Mouse (Mus musculus) spleen, postnatal 36 days (tissue): ENCODE measurements around the gene Selenoo.

Experiments used
- DNase-seq, 2 experiments: peaks; one replicate each; pipeline ENCODE4 v3.0.0; 2022; ENCODE audit warnings: low spot score in 2 of 2, mixed read lengths in 1 of 2

Gene Selenoo

GRCm38 (mm10) chr15:89075478-89076147 lies 13.3 kb upstream of the Selenoo start:
- peak; percentile 81 to 83 for DNase-seq

DNA sequence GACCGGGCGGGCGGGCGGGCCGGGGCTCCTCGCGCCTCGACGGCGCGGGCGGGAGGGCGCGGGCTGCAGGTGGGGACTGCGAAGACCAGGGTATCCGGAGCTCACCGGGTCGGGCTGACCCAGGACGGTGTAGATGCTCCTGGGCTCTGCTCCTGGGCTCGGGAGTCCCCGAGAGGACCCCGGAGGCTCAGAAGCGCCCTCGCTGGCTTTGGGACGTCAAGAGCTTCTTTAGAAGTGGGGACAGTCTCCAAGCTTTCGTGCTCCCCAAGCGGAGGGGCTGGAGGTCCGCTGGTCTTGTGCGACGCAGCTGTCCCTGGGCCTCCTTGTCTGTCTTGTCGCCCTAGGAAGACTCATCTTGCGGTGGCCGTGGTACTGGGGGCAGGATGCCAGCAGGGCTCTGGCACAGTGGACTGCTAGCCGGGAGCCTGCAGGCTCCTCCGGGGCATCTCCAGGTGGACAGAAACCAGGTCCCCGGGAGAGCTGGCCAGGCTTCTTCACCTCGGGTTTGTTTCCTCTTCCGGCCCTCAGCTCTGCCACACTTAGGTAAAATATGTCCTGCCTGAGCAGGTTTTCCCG lies 12.6 kb upstream of the Selenoo start:
- peak in 1 of 2 experiments; percentile 17 for DNase-seq

DNA sequence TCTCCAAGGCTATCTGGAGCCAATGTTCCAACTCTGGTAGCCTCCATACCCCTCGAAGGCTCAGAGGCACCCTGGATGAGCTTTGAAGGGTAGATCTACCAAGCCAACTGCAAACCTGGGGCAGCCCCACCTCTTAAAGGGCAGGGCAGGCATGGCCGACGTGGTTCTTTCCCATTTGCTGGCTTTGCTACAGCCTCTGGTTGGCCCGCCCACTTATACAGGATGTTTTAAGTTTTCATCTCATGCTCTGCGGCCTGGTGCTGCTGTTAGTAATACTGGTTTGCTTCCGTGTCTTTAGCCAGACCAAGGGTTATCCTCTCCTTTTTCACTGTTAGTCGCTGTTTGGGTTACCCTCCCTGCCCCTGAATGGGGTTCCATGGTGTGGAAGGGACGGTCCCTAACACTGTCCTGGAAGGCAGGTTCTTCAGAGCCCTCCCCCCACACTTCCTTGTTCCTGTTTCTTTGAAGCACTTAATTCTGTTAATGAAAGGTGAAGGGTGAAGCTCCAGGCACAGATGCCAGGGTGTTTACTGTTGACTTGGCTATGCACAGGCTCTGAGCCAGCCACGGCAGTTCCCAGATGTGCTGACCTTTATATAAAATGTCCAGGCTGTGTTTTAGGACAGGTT lies 10.6 kb upstream of the Selenoo start:
- peak; percentile 83 to 84 for DNase-seq

GRCm38 (mm10) chr15:89083906-89084305 lies 5.0 kb upstream of the Selenoo start:
- no peak for DNase-seq

- no peak for DNase-seq
These were observed 4.1 kb upstream of the Selenoo start for GRCm38 (mm10) chr15:89084826-89085225.

- no peak for DNase-seq
These were observed 566 bp downstream of the Selenoo start for GRCm38 (mm10) chr15:89089248-89090051.

DNA sequence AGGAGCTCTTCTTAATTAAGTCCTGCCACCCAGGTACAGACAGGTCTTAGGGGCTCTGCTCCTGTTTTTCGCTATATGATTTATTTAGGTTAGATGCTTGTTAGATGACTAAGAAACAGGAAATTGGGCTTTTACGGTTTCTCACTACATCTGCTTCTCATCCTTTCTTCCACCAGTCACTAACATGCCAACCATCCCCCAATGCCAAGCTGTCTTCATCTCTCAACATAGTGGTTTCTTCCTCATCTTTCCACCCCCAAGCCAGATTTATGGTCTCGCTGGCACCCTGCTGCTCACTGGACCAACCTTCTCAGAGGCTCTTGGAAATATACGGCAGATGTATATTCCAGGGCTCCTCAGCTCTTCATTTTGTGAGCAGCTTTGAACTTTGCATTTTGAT lies 1.8 kb downstream of the Selenoo start:
- DNase-seq = no peak

DNA sequence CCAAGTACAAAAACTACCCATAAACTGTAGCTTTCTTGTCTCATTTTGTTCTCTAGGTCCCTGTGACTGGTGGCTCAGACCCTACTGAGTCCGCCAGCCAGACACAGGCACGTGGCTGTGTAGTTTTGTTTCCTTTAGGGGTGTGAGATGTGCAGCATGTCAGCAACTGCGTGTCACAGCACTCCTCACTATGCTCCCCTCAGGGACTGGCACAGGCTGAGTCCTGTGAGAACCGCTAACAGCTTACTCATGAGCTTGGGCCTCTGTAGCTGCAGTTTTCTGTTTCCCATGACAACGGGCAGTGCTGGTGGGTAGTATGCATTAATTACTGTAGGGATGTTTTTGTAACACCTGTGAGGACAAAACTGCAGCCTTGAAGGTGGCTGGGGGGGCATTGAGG lies 3.3 kb downstream of the Selenoo start:
- DNase-seq = no peak

DNA sequence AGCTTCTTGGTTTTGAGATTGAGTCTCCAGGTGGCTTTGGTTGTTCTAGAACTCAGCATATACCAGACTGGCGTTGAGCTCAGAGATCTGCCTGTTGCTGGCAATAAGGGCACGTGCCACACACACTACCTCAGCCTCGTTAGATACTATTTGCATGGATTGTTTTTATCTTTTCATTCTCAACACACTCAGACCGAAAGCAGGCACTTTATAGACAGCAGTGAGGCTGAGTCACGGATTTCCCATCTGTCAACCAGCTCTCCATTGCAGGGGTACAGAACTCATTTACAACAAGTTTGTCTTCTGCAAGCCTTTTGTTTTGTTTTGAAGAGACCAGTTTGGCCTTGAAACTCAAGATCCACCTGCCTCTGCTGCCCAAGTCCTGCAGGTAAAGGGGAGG lies 8.6 kb downstream of the Selenoo start:
- no peak for DNase-seq

DNA sequence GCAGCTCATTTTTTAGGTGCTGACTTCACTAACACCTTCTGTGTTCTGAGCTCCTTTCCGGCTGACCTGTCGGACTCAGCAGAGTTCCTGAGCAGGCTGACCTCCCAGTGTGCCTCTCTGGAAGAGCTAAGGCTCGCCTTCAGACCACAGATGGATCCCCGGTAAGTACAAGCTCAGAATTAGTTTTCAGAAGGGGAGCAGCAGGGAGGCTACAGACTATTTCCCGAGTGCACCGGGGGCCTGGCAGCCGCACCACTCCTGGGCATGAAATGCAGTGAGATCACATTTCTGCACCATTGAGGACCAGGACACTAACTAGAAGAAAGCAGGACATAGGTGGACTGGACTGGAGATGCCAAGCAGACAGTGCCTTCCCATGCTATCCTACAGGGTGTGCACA lies 9.7 kb downstream of the Selenoo start:
- DNase-seq = no peak

GRCm38 (mm10) chr15:89100823-89101222 lies 11.9 kb downstream of the Selenoo start:
- no peak for DNase-seq

DNA sequence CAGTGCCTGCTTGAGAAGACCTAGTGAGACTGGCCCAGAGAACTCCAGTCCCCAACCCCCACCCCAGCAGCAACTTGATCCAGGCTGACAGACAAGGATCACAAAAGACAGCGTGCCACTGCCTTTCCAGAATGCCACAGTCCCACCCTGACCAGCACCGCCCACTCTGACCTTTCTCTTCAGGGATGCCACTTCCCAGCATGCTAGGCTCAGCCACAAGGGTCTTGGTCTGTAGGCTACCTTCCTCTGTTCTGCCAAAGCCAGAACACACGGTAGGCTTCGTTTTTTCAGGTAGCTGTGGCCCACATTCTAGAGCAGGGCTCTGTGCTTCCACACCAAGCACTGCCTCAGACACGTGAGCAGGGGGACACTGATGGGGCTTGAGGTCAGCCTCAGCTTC lies 13.8 kb downstream of the Selenoo start:
- DNase-seq = no peak

GRCm38 (mm10) chr15:89103921-89104320 lies 15.0 kb downstream of the Selenoo start:
- no peak for DNase-seq

DNA sequence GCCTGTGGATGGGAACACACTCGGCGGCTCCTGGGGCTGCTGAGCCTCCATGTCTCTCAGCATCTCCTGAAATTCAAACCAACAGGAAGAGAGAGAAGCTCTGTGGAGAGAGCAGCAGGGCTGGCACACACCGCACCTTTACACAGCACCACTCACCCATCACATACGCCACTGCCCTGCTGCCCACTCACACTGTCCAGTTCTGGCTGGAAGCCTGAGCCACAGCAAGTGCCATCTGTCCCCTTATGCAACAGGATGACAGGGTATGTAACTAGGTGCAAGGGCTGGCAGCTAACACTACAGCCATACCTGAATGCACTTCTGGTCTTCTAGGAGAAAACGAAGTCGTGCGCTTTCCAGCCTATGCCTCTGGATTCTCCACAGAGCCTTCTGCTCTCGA lies 15.5 kb downstream of the Selenoo start:
- DNase-seq = no peak

DNA sequence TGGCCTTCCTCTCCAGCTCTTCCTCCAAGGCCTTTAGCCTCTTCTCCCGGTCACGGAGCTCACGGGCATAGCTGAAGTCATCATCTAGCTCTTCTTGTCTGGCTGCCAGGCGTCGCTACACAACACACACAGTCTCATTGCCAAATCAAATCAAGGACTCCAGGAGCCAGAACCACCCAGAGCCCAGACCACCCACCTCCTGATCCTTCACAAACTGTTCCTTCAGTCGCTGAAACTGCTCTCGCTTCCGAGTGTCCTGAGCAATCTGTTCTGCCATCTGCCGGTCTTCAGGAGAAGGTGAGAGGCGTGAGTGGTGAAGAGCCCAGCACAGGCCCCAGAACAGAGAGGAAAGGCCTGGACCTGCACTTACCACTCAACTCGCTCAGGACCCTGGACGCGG lies 17.2 kb downstream of the Selenoo start:
- no peak for DNase-seq

DNA sequence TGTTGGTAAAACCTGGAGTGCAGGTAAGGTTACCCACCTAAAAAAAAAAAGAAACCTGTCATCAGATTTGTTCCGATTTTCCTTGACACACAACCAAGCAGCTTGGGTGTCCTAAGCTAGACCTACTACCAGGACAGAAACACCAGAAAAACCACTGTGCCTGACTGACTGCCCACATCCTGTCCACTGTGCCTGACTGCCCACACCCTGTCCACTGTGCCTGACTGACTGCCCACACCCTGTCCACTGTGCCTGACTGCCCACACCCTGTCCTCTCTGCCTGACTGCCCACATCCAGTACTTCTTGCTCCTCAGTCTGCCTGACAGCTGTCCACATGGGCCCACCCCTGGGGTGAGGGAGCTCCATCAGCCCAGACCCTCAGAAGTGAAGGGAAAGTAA lies 18.1 kb downstream of the Selenoo start:
- no peak for DNase-seq

- DNase-seq = no peak
These were observed 21.3 kb downstream of the Selenoo start for GRCm38 (mm10) chr15:89110147-89110546.

GRCm38 (mm10) chr15:89118007-89118406 lies 29.1 kb downstream of the Selenoo start:
- DNase-seq = peak; percentile 36 to 52

- peak; percentile 90 to 93 for DNase-seq
These were observed 33.9 kb downstream of the Selenoo start, which contains the start of gene Tubgcp6 for GRCm38 (mm10) chr15:89122649-89123366. Gene Tubgcp6 (minus strand): TSS chr15:89123112.

GRCm38 (mm10) chr15:89123595-89123994 lies 34.7 kb downstream of the Selenoo start:
- no peak for DNase-seq

- DNase-seq = no peak
These were observed 35.4 kb downstream of the Selenoo start for GRCm38 (mm10) chr15:89124312-89124711.

GRCm38 (mm10) chr15:89125351-89125750 lies 36.5 kb downstream of the Selenoo start:
- no peak for DNase-seq
